Mouse (Mus musculus) ES-Bruce4 (cell line): ENCODE results near the gene Dcdc2c. TPM values are rescaled to one million over a fixed set of nuclear protein-coding genes. Genes with fewer than 3 reads are reported as not detected.

Experiments used
- H3K27ac ChIP-seq: 2 replicates; pipeline ENCODE4 v1.5.1; 2012; ENCODE audit warnings: low read length, inconsistent platforms; ENCODE audit not compliant: insufficient read depth
- H3K27me3 ChIP-seq: 2 replicates; pipeline ENCODE4 v1.6.1; 2012; ENCODE audit warnings: mild to moderate bottlenecking, low read length, inconsistent platforms; ENCODE audit not compliant: control insufficient read depth, poor library complexity, insufficient read depth, severe bottlenecking
- H3K36me3 ChIP-seq: 2 replicates; pipeline ENCODE4 v1.6.1; 2012; ENCODE audit warnings: inconsistent platforms, mild to moderate bottlenecking, low read length, moderate library complexity; ENCODE audit not compliant: control insufficient read depth, poor library complexity, insufficient read depth, severe bottlenecking
- H3K4me1 ChIP-seq: one replicate; pipeline ENCODE4 v1.8.1; 2011; ENCODE audit warnings: low read length; ENCODE audit not compliant: control insufficient read depth, insufficient read depth
- H3K4me3 ChIP-seq: 2 replicates; pipeline ENCODE4 v1.5.1; 2011; ENCODE audit warnings: low read depth, mild to moderate bottlenecking, low read length
- H3K9ac ChIP-seq: 2 replicates; pipeline ENCODE4 v1.6.1; 2012; ENCODE audit warnings: low read depth, mild to moderate bottlenecking, inconsistent platforms; ENCODE audit not compliant: poor library complexity, severe bottlenecking
- H3K9me3 ChIP-seq: replicated peaks from 2 replicates; pipeline ENCODE4 v1.6.1; 2012; ENCODE audit warnings: mild to moderate bottlenecking, low read length, inconsistent platforms; ENCODE audit not compliant: control insufficient read depth, poor library complexity, insufficient read depth, severe bottlenecking
- CTCF ChIP-seq: IDR thresholded peaks from one replicate; pipeline ENCODE4 v1.8.1; 2011; ENCODE audit warnings: low read depth, low read length
- EP300 ChIP-seq: IDR thresholded peaks from 2 replicates; pipeline ENCODE4 v1.6.1; 2011; ENCODE audit warnings: low read depth, low read length; ENCODE audit not compliant: insufficient read depth
- POLR2A ChIP-seq: IDR thresholded peaks from one replicate; pipeline ENCODE4 v1.8.1; 2011; ENCODE audit warnings: low read length; ENCODE audit not compliant: insufficient read depth
- polyA plus RNA-seq: library from polyadenylated mRNA; stranded (reverse); fragments of >200 nt; gene quantifications from 2 replicates; pipeline ENCODE4 v1.2.4, GENCODE M21; 2011; ENCODE audit warnings: low read depth; ENCODE audit not compliant: missing spikeins, insufficient read depth, insufficient read length

The Dcdc2c gene
- polyA plus RNA-seq, 1 experiment = not detected

DNA sequence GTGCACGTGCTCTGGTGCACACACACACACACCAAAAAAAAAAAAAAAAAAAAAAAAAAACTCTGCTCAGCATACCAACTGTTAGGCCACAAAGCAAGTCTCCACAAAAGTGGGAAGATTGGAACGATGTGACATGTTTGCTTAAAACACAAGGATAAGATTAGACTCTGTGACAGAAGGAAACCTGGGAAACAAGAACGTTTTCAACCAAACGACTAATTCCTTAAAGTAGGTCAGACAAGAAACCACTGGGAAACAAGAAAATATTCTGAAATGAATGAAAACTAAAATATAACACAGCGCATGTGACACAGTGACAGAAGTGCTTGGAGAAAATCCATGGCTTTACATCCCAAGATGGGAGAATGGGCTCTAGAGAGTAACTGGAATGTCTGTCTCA, 57.9 kb downstream of the Dcdc2c start:
- Histone ChIP-seq H3K27ac (no peak overlapping the region), H3K4me3 (no peak overlapping the region)

DNA sequence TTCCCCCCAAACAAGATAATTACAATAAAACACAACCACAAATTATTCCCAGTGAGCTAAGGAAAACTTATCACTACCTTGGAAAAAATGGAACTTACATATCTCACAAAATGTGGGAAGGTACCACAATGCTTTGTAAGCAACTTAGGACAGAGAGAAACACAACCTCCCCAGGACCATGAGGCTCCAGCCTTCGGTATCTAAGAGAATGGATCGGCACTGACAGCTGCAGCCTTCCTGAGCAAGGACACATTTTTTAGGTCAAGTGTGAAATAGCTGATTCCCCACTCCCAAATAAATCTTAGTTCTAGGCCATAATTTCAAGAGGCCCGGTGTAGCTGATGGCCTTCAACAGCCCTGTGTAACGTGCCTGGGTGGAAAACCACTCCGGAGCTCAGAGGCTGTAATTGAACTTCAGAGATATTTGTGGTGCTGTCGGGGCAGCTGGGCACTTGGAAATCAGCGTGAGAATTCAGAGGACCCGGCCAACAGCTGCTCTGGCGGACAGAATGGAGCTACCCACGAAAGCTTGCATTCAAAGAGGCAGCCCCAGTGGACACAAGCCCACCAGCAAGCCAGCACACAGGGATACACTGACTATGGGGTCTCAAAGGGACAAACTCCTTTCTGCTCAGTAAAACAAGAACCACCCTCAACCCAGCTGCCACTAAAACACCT, 69.6 kb downstream of the Dcdc2c start:
- no peak for TF ChIP-seq CTCF
- TF ChIP-seq EP300 = no peak
- TF ChIP-seq POLR2A = no peak
- Histone ChIP-seq H3K9me3 (no peaks in the 10 kb centered on the region), H3K27ac (no peak overlapping the region), H3K9ac (no peak overlapping the region), H3K4me1 (no peaks in the 10 kb centered on the region), H3K27me3 (no peaks in the 10 kb centered on the region), H3K4me3 (no peak overlapping the region), H3K36me3 (no peaks in the 10 kb centered on the region)

More for the DNA sequence above, 57.9 kb downstream of the Dcdc2c start:
- Histone ChIP-seq H3K27me3 (no peaks in the 10 kb centered on the region), H3K4me1 (no peaks in the 10 kb centered on the region), H3K36me3 (no peaks in the 10 kb centered on the region), H3K9me3 (0 out of 2 replicates have a peak, but pooled peaks cover 1% of the 10 kb centered on the region), H3K9ac (no peak overlapping the region)
- TF ChIP-seq EP300 (no peak), CTCF (no peak), POLR2A (no peak)

GRCm38 (mm10) chr12:28460951-28461431, 91.2 kb downstream of the Dcdc2c start:
- Histone ChIP-seq H3K4me1 (no peaks in the 10 kb centered on the region), H3K9ac (no peak overlapping the region), H3K27me3 (no peaks in the 10 kb centered on the region), H3K36me3 (no peaks in the 10 kb centered on the region), H3K27ac (no peak overlapping the region), H3K4me3 (no peak overlapping the region), H3K9me3 (no peaks in the 10 kb centered on the region; the same call in 1 of the 2 replicates)
- TF ChIP-seq CTCF (no peak), EP300 (no peak), POLR2A (no peak)

- Histone ChIP-seq H3K27me3 (no peaks in the 10 kb centered on the region), H3K9me3 (no peaks in the 10 kb centered on the region; the same call in 1 of the 2 replicates), H3K9ac (no peak overlapping the region), H3K4me1 (no peaks in the 10 kb centered on the region), H3K27ac (no peak overlapping the region), H3K4me3 (no peak overlapping the region), H3K36me3 (no peaks in the 10 kb centered on the region)
- TF ChIP-seq CTCF (no peak), EP300 (no peak), POLR2A (no peak)
These were observed 91.7 kb downstream of the Dcdc2c start for GRCm38 (mm10) chr12:28460523-28460922.

- Histone ChIP-seq H3K9me3 (no peaks in the 10 kb centered on the region; the same call in 1 of the 2 replicates), H3K9ac (no peak overlapping the region), H3K27ac (no peak overlapping the region), H3K27me3 (no peaks in the 10 kb centered on the region), H3K36me3 (no peaks in the 10 kb centered on the region), H3K4me1 (no peaks in the 10 kb centered on the region), H3K4me3 (no peak overlapping the region)
- TF ChIP-seq CTCF = no peak
- TF ChIP-seq EP300 = no peak
- TF ChIP-seq POLR2A = no peak
These were observed 93.4 kb downstream of the Dcdc2c start for GRCm38 (mm10) chr12:28458786-28459185.

- H3K4me3 ChIP-seq = no peak overlapping the region
- no peaks in the 10 kb centered on the region for H3K9me3 ChIP-seq
- H3K36me3 ChIP-seq = no peaks in the 10 kb centered on the region
- H3K27me3 ChIP-seq = no peaks in the 10 kb centered on the region
- TF ChIP-seq CTCF (no peak), POLR2A (no peak), EP300 (no peak)
- H3K27ac ChIP-seq = no peak overlapping the region
- no peaks in the 10 kb centered on the region for H3K4me1 ChIP-seq
- H3K9ac ChIP-seq = no peak overlapping the region
These were observed 115.7 kb downstream of the Dcdc2c start for GRCm38 (mm10) chr12:28436536-28436935.
